Mouse (Mus musculus): ENCODE results near the gene Nedd9.

GRCm38 (mm10) chr13:41392191-41392590 lies 95.0 kb downstream of the Nedd9 start:
- TF ChIP-seq POLR2A (IDR thresholded peaks at IDR 0.05; ENCODE audit: insufficient read depth, low read depth, low read length) (no peak), CTCF (IDR thresholded peaks at IDR 0.05) (no peak)
